Mouse (Mus musculus): ENCODE measurements around the gene Nrn1l. TPM values are rescaled to one million over a fixed set of nuclear protein-coding genes. Genes with fewer than 3 reads are reported as not detected.

Nrn1l gene
- 1.1 and 2.7 TPM in 2 replicates for polyA plus RNA-seq (2011; ENCODE audit: insufficient read depth, insufficient read length, low read depth, missing spikeins)

- Histone ChIP-seq H3K4me3 (ENCODE audit: low read depth, low read length) (0 out of 2 replicates have a peak within 1 kb of the TSS, but pooled peaks have one; percentile 1), H3K36me3 (ENCODE audit: control insufficient read depth, insufficient read depth, low read length, poor library complexity, severe bottlenecking) (peaks cover 30% of the 10 kb centered on the region), H3K4me1 (ENCODE audit: control insufficient read depth, insufficient read depth, low read length) (no peaks in the 10 kb centered on the region), H3K27me3 (ENCODE audit: control insufficient read depth, insufficient read depth, low read length, poor library complexity, severe bottlenecking) (no peaks in the 10 kb centered on the region), H3K9ac (ENCODE audit: low read depth, poor library complexity, severe bottlenecking) (0 out of 2 replicates have a peak within 1 kb of the TSS, but pooled peaks have one; percentile 11), H3K27ac (ENCODE audit: insufficient read depth, low read length) (no peak within 1 kb of the TSS), H3K9me3 (replicated peaks; ENCODE audit: control insufficient read depth, insufficient read depth, low read length, poor library complexity, severe bottlenecking) (no peaks in the 10 kb centered on the region)
- no peak for TF ChIP-seq EP300 (IDR thresholded peaks at IDR 0.05; ENCODE audit: insufficient read depth, low read depth, low read length)
- TF ChIP-seq POLR2A (IDR thresholded peaks at IDR 0.05; ENCODE audit: insufficient read depth, low read length), result no peak
- no peak for TF ChIP-seq CTCF (IDR thresholded peaks at IDR 0.05; ENCODE audit: low read depth, low read length)
These were observed at the start of gene Nrn1l for GRCm38 (mm10) chr8:105893339-105893738. Nrn1l (plus strand) TSS chr8:105893567.

- Histone ChIP-seq H3K4me1 (ENCODE audit: control insufficient read depth, insufficient read depth, low read length) (no peaks in the 10 kb centered on the region), H3K4me3 (ENCODE audit: low read depth, low read length) (no peak overlapping the region), H3K27ac (ENCODE audit: insufficient read depth, low read length) (no peak overlapping the region), H3K36me3 (ENCODE audit: control insufficient read depth, insufficient read depth, low read length, poor library complexity, severe bottlenecking) (peaks cover 64% of the 10 kb centered on the region), H3K27me3 (ENCODE audit: control insufficient read depth, insufficient read depth, low read length, poor library complexity, severe bottlenecking) (no peaks in the 10 kb centered on the region), H3K9me3 (replicated peaks; ENCODE audit: control insufficient read depth, insufficient read depth, low read length, poor library complexity, severe bottlenecking) (no peaks in the 10 kb centered on the region), H3K9ac (ENCODE audit: low read depth, poor library complexity, severe bottlenecking) (no peak overlapping the region)
- TF ChIP-seq EP300 (IDR thresholded peaks at IDR 0.05; ENCODE audit: insufficient read depth, low read depth, low read length), result no peak
- TF ChIP-seq CTCF (IDR thresholded peaks at IDR 0.05; ENCODE audit: low read depth, low read length), result no peak
- TF ChIP-seq POLR2A (IDR thresholded peaks at IDR 0.05; ENCODE audit: insufficient read depth, low read length), result no peak
These were observed 46.7 kb upstream of the Nrn1l start for GRCm38 (mm10) chr8:105846678-105847077.

GRCm38 (mm10) chr8:105850014-105850413 lies 43.4 kb upstream of the Nrn1l start:
- no peaks in the 10 kb centered on the region for H3K27me3 ChIP-seq (ENCODE audit: control insufficient read depth, insufficient read depth, low read length, poor library complexity, severe bottlenecking)
- H3K36me3 ChIP-seq (ENCODE audit: control insufficient read depth, insufficient read depth, low read length, poor library complexity, severe bottlenecking), result peaks cover 49% of the 10 kb centered on the region
- TF ChIP-seq EP300 (IDR thresholded peaks at IDR 0.05; ENCODE audit: insufficient read depth, low read depth, low read length), result no peak
- TF ChIP-seq POLR2A (IDR thresholded peaks at IDR 0.05; ENCODE audit: insufficient read depth, low read length), result no peak
- TF ChIP-seq CTCF (IDR thresholded peaks at IDR 0.05; ENCODE audit: low read depth, low read length), result no peak
- no peaks in the 10 kb centered on the region for H3K9me3 ChIP-seq (replicated peaks; ENCODE audit: control insufficient read depth, insufficient read depth, low read length, poor library complexity, severe bottlenecking)
- H3K9ac ChIP-seq (ENCODE audit: low read depth, poor library complexity, severe bottlenecking), result peak overlapping the region; percentile 82
- H3K4me3 ChIP-seq (ENCODE audit: low read depth, low read length), result peak overlapping the region; percentile 65
- peak overlapping the region; percentile 71 for H3K27ac ChIP-seq (ENCODE audit: insufficient read depth, low read length)
- H3K4me1 ChIP-seq (ENCODE audit: control insufficient read depth, insufficient read depth, low read length), result no peaks in the 10 kb centered on the region

- H3K9ac ChIP-seq (ENCODE audit: low read depth, poor library complexity, severe bottlenecking), result peak overlapping the region; percentile 82
- H3K4me3 ChIP-seq (ENCODE audit: low read depth, low read length), result peak overlapping the region; percentile 65
- H3K4me1 ChIP-seq (ENCODE audit: control insufficient read depth, insufficient read depth, low read length), result no peaks in the 10 kb centered on the region
- H3K27me3 ChIP-seq (ENCODE audit: control insufficient read depth, insufficient read depth, low read length, poor library complexity, severe bottlenecking), result no peaks in the 10 kb centered on the region
- no peak for TF ChIP-seq POLR2A (IDR thresholded peaks at IDR 0.05; ENCODE audit: insufficient read depth, low read length)
- no peak for TF ChIP-seq EP300 (IDR thresholded peaks at IDR 0.05; ENCODE audit: insufficient read depth, low read depth, low read length)
- TF ChIP-seq CTCF (IDR thresholded peaks at IDR 0.05; ENCODE audit: low read depth, low read length), result no peak
- H3K9me3 ChIP-seq (replicated peaks; ENCODE audit: control insufficient read depth, insufficient read depth, low read length, poor library complexity, severe bottlenecking), result no peaks in the 10 kb centered on the region
- H3K36me3 ChIP-seq (ENCODE audit: control insufficient read depth, insufficient read depth, low read length, poor library complexity, severe bottlenecking), result peaks cover 43% of the 10 kb centered on the region
- peak overlapping the region; percentile 71 for H3K27ac ChIP-seq (ENCODE audit: insufficient read depth, low read length)
These were observed 42.8 kb upstream of the Nrn1l start for GRCm38 (mm10) chr8:105850611-105851010.

GRCm38 (mm10) chr8:105851651-105852143 lies 41.7 kb upstream of the Nrn1l start:
- peak overlapping the region; percentile 51 for H3K27ac ChIP-seq (ENCODE audit: insufficient read depth, low read length)
- no peak for TF ChIP-seq CTCF (IDR thresholded peaks at IDR 0.05; ENCODE audit: low read depth, low read length)
- peak; percentile 99 for TF ChIP-seq POLR2A (IDR thresholded peaks at IDR 0.05; ENCODE audit: insufficient read depth, low read length)
- TF ChIP-seq EP300 (IDR thresholded peaks at IDR 0.05; ENCODE audit: insufficient read depth, low read depth, low read length), result peak; percentile 63; the same call in 1 of the 2 replicates
- no peaks in the 10 kb centered on the region for H3K4me1 ChIP-seq (ENCODE audit: control insufficient read depth, insufficient read depth, low read length)
- H3K9ac ChIP-seq (ENCODE audit: low read depth, poor library complexity, severe bottlenecking), result peak overlapping the region; percentile 71
- no peaks in the 10 kb centered on the region for H3K27me3 ChIP-seq (ENCODE audit: control insufficient read depth, insufficient read depth, low read length, poor library complexity, severe bottlenecking)
- peaks cover 32% of the 10 kb centered on the region for H3K36me3 ChIP-seq (ENCODE audit: control insufficient read depth, insufficient read depth, low read length, poor library complexity, severe bottlenecking)
- H3K4me3 ChIP-seq (ENCODE audit: low read depth, low read length), result peak overlapping the region; percentile 98
- no peaks in the 10 kb centered on the region for H3K9me3 ChIP-seq (replicated peaks; ENCODE audit: control insufficient read depth, insufficient read depth, low read length, poor library complexity, severe bottlenecking)

- Histone ChIP-seq H3K9ac (ENCODE audit: low read depth, poor library complexity, severe bottlenecking) (peak overlapping the region; percentile 42), H3K4me1 (ENCODE audit: control insufficient read depth, insufficient read depth, low read length) (no peaks in the 10 kb centered on the region), H3K27ac (ENCODE audit: insufficient read depth, low read length) (peak overlapping the region; percentile 70), H3K36me3 (ENCODE audit: control insufficient read depth, insufficient read depth, low read length, poor library complexity, severe bottlenecking) (peaks cover 27% of the 10 kb centered on the region), H3K27me3 (ENCODE audit: control insufficient read depth, insufficient read depth, low read length, poor library complexity, severe bottlenecking) (no peaks in the 10 kb centered on the region), H3K9me3 (replicated peaks; ENCODE audit: control insufficient read depth, insufficient read depth, low read length, poor library complexity, severe bottlenecking) (no peaks in the 10 kb centered on the region), H3K4me3 (ENCODE audit: low read depth, low read length) (peak overlapping the region; percentile 40)
- TF ChIP-seq POLR2A (IDR thresholded peaks at IDR 0.05; ENCODE audit: insufficient read depth, low read length) (no peak), CTCF (IDR thresholded peaks at IDR 0.05; ENCODE audit: low read depth, low read length) (no peak), EP300 (IDR thresholded peaks at IDR 0.05; ENCODE audit: insufficient read depth, low read depth, low read length) (no peak)
These were observed 41.1 kb upstream of the Nrn1l start for GRCm38 (mm10) chr8:105852146-105852729.

All from ES-Bruce4 (cell line).